Mouse (Mus musculus) liver, embryonic 12.5 days (tissue): ENCODE data around the gene Susd1. TPM values are rescaled to one million over a fixed set of nuclear protein-coding genes. Genes with fewer than 3 reads are reported as not detected.

ENCODE experiments used
- ATAC-seq: fragments of 200-750 bp; cut with Nextera tagmentation; 2 replicates; pipeline ENCODE4 v1.8.0; 2017; ENCODE audit warnings: moderate number of reproducible peaks, mild to moderate bottlenecking, moderate library complexity
- H3K27ac ChIP-seq: fragments of 300-500 bp; sonication (generic); 2 replicates; pipeline ENCODE4 v1.5.1; 2016; ENCODE audit warnings: mild to moderate bottlenecking
- H3K27me3 ChIP-seq: fragments of 300-500 bp; sonication (generic); replicated peaks from 2 replicates; pipeline ENCODE4 v1.6.1; 2016; ENCODE audit warnings: mild to moderate bottlenecking, moderate library complexity
- H3K36me3 ChIP-seq: fragments of 300-500 bp; sonication (generic); 2 replicates; pipeline ENCODE4 v1.6.1; 2016; ENCODE audit warnings: mild to moderate bottlenecking, moderate library complexity
- H3K4me1 ChIP-seq: fragments of 300-500 bp; sonication (generic); 2 replicates; pipeline ENCODE4 v1.6.1; 2016
- H3K4me2 ChIP-seq: fragments of 300-500 bp; sonication (generic); 2 replicates; pipeline ENCODE4 v1.6.1; 2016; ENCODE audit warnings: mild to moderate bottlenecking, moderate library complexity
- H3K4me3 ChIP-seq: fragments of 300-500 bp; sonication (generic); 2 replicates; pipeline ENCODE4 v1.5.1; 2016; ENCODE audit warnings: mild to moderate bottlenecking, moderate library complexity
- H3K9ac ChIP-seq: fragments of 300-500 bp; sonication (generic); 2 replicates; pipeline ENCODE4 v1.6.1; 2016; ENCODE audit warnings: mild to moderate bottlenecking, moderate library complexity
- H3K9me3 ChIP-seq: fragments of 300-500 bp; sonication (generic); replicated peaks from 2 replicates; pipeline ENCODE4 v1.6.1; 2016; ENCODE audit warnings: mild to moderate bottlenecking, moderate library complexity
- WGBS: fragments of 180-500 bp; shearing (Covaris S2); methylation state at CpG from one replicate; pipeline ENCODE4 v1.1.7; 2016; ENCODE audit not compliant: insufficient replicate concordance; 5-methylcytosine and 5-hydroxymethylcytosine counted together
- polyA plus RNA-seq: library from polyadenylated mRNA; unstranded; fragments of >200 nt; fragmentation: Nextera tagmentation; extraction: Ambion mirVana; gene quantifications from 2 replicates; pipeline ENCODE4 v1.2.1, GENCODE M21; 2016

The Susd1 gene
- polyA plus RNA-seq, 1 experiment from 2014 or later = 16.1 TPM

DNA sequence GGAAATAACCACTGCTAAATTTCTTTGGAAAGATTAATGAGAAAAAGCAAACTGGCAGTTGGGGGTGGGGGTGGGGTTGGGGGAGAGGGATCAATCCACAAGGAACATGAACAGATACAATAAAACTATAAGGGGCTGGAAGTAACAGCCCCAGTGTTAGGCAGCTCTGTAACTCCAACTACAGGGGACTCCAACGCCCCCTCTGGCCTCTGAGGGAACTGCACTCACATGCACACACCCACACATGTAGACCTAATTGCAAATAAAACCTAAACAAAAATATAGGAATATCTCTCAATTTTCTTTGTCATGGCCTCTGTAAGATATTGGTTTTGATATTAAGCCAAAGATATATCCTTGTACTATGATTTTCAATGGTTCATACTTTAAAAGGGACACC, 83.0 kb downstream of the Susd1 start:
- 25% methylated on average over 1 of the region's 1 CpGs for WGBS
- Histone ChIP-seq H3K9me3 (no peaks in the 10 kb centered on the region), H3K27me3 (no peaks in the 10 kb centered on the region), H3K4me3 (no peak overlapping the region), H3K9ac (no peak overlapping the region), H3K4me2 (no peak overlapping the region), H3K36me3 (peaks cover 76% of the 10 kb centered on the region), H3K4me1 (peaks cover 9% of the 10 kb centered on the region; the same call in 1 of the 2 replicates), H3K27ac (no peak overlapping the region)
- ATAC-seq = no peak

GRCm38 (mm10) chr4:59354666-59355065, 83.8 kb downstream of the Susd1 start:
- no peak overlapping the region for H3K9ac ChIP-seq
- no peak overlapping the region for H3K4me3 ChIP-seq
- H3K4me1 ChIP-seq = peaks cover 9% of the 10 kb centered on the region
- H3K4me2 ChIP-seq = no peak overlapping the region
- 79% methylated on average over 3 of the region's 3 CpGs for WGBS
- peaks cover 78% of the 10 kb centered on the region for H3K36me3 ChIP-seq
- H3K27me3 ChIP-seq = no peaks in the 10 kb centered on the region
- H3K9me3 ChIP-seq = no peaks in the 10 kb centered on the region
- no peak overlapping the region for H3K27ac ChIP-seq
- no peak for ATAC-seq

- Histone ChIP-seq H3K27ac (no peak overlapping the region), H3K4me3 (no peak overlapping the region), H3K36me3 (peaks cover 64% of the 10 kb centered on the region), H3K4me2 (no peak overlapping the region), H3K4me1 (peaks cover 4% of the 10 kb centered on the region; the same call in 1 of the 2 replicates), H3K27me3 (no peaks in the 10 kb centered on the region), H3K9me3 (no peaks in the 10 kb centered on the region), H3K9ac (no peak overlapping the region)
- no peak for ATAC-seq
- 81% methylated on average over 7 of the region's 7 CpGs for WGBS
These were observed 86.5 kb downstream of the Susd1 start for GRCm38 (mm10) chr4:59351938-59352337.

DNA sequence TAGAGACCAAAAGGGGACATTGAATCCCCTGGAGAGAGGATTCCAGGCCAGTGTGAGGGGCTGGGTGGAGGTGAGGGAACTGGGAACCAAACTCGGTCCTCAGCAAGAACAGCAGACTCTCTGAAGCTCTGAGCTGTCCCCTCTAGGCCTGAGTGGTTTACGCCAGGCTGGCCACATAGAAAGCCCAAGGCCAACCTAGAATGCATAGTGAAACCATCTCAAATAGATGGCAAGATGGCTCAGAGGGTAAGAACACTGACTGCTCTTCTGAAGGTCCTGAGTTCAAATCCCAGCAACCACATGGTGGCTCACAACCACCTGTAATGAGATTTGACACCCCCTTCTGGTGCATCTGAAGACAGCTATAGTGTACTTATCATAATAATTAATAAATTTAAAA, 88.1 kb downstream of the Susd1 start:
- H3K4me3 ChIP-seq = no peak overlapping the region
- H3K27ac ChIP-seq = no peak overlapping the region
- no peak for ATAC-seq
- H3K9ac ChIP-seq = no peak overlapping the region
- no peak overlapping the region for H3K4me2 ChIP-seq
- H3K36me3 ChIP-seq = peaks cover 52% of the 10 kb centered on the region
- no peaks in the 10 kb centered on the region for H3K9me3 ChIP-seq
- WGBS = 75% methylated on average over 2 of the region's 2 CpGs
- H3K4me1 ChIP-seq = peaks cover 4% of the 10 kb centered on the region; the same call in 1 of the 2 replicates
- no peaks in the 10 kb centered on the region for H3K27me3 ChIP-seq

GRCm38 (mm10) chr4:59349425-59350185, 88.8 kb downstream of the Susd1 start:
- no peak overlapping the region for H3K27ac ChIP-seq
- no peaks in the 10 kb centered on the region for H3K9me3 ChIP-seq
- 72% methylated on average over 7 of the region's 7 CpGs for WGBS
- no peaks in the 10 kb centered on the region for H3K27me3 ChIP-seq
- ATAC-seq = no peak
- H3K4me2 ChIP-seq = no peak overlapping the region
- no peak overlapping the region for H3K4me3 ChIP-seq
- H3K9ac ChIP-seq = no peak overlapping the region
- H3K36me3 ChIP-seq = peaks cover 45% of the 10 kb centered on the region
- H3K4me1 ChIP-seq = peaks cover 4% of the 10 kb centered on the region; the same call in 1 of the 2 replicates

DNA sequence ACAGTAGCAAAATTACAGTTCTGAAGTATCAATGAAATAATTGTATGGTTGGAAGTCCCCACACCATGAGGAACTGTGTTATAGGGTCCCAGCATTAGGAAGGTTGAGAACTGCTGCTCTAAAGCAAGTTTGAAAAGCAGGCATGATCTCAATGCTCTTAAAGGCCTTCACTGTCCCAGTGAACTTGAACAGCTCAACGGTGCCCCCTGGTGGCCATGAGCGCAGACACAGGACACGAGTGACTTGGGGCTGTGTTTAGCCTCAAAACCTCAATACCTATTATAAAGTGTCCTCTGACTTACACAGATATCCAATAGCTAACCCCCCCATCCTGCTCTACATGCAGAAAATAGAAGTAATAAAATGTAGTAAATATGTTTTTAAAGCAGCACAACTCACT, 97.7 kb downstream of the Susd1 start:
- Histone ChIP-seq H3K27me3 (no peaks in the 10 kb centered on the region), H3K4me1 (peaks cover 9% of the 10 kb centered on the region), H3K36me3 (peaks cover 35% of the 10 kb centered on the region), H3K27ac (no peak overlapping the region), H3K4me2 (no peak overlapping the region), H3K9me3 (no peaks in the 10 kb centered on the region), H3K4me3 (no peak overlapping the region), H3K9ac (no peak overlapping the region)
- 0% methylated on average over 3 of the region's 3 CpGs for whole genome bisulfite sequencing
- ATAC-seq = peak; percentile 69

- Histone ChIP-seq H3K4me2 (no peak overlapping the region), H3K4me3 (no peak overlapping the region), H3K27me3 (no peaks in the 10 kb centered on the region), H3K4me1 (peaks cover 9% of the 10 kb centered on the region), H3K36me3 (peaks cover 41% of the 10 kb centered on the region), H3K9ac (no peak overlapping the region), H3K9me3 (no peaks in the 10 kb centered on the region), H3K27ac (no peak overlapping the region)
- no peak for ATAC-seq
- 79% methylated on average over 5 of the region's 5 CpGs for WGBS
These were observed 98.4 kb downstream of the Susd1 start for GRCm38 (mm10) chr4:59340046-59340445.

DNA sequence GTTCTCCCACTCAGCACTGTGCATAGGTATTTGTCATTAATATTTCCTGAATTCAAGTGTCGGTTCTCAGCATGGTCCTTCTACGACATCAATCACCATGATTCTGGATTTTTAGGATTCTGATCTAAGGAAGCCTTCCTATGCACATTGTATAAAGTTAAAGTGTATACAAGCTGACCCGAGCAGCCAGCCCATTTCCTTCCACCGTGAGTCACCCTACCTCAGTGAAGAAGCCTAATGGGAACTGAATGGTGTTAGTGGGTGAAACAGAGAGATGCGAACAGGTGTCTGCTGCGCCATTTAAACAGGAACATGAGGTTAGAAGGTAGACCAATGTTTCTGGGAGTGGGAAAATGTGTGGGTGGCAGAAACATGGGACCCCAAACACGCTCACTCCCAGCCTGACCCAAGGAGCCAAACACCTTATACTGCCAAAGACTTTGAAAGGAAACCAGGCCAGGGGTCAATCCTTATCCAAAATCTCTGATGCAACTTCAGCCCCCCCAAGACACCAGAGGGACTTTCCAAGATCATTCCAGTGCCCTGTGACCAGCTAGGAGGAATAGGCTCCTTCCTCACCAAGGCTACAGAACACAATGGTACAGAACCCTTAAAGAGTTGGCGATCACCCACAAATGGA, 99.4 kb downstream of the Susd1 start:
- Histone ChIP-seq H3K9ac (no peak overlapping the region), H3K4me2 (no peak overlapping the region), H3K36me3 (peaks cover 47% of the 10 kb centered on the region), H3K4me1 (peaks cover 9% of the 10 kb centered on the region), H3K27me3 (no peaks in the 10 kb centered on the region), H3K9me3 (no peaks in the 10 kb centered on the region), H3K4me3 (no peak overlapping the region), H3K27ac (no peak overlapping the region)
- WGBS = 77% methylated on average over 8 of the region's 8 CpGs
- ATAC-seq = no peak

DNA sequence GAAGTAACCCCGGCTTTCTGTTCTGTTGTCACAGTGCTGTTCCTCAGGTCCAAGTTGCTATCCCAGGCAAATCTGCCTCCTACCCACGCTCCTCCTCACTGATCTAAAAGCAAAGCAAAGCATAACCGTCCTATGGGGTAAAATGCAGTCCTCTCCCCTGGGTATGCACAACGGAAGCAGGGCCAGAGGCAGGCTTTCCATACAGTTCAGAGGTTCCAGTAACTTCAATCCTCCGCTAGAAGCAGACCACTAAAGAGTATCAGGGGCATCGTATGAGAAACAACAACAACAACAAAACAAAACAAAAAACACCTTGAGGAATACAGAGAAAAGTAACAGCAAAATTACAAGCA, 100.9 kb downstream of the Susd1 start:
- Histone ChIP-seq H3K4me2 (no peak overlapping the region), H3K36me3 (peaks cover 56% of the 10 kb centered on the region), H3K9me3 (no peaks in the 10 kb centered on the region), H3K9ac (no peak overlapping the region), H3K4me1 (peaks cover 12% of the 10 kb centered on the region), H3K4me3 (no peak overlapping the region), H3K27ac (no peak overlapping the region), H3K27me3 (no peaks in the 10 kb centered on the region)
- no peak for ATAC-seq
- 79% methylated on average over 6 of the region's 6 CpGs for WGBS

- Histone ChIP-seq H3K4me1 (peaks cover 14% of the 10 kb centered on the region), H3K27ac (no peak overlapping the region), H3K9ac (no peak overlapping the region), H3K4me2 (no peak overlapping the region), H3K27me3 (no peaks in the 10 kb centered on the region), H3K4me3 (no peak overlapping the region), H3K36me3 (peaks cover 54% of the 10 kb centered on the region), H3K9me3 (no peaks in the 10 kb centered on the region)
- 86% methylated on average over 11 of the region's 11 CpGs for WGBS
- ATAC-seq = no peak
These were observed 101.4 kb downstream of the Susd1 start for GRCm38 (mm10) chr4:59336846-59337532.

DNA sequence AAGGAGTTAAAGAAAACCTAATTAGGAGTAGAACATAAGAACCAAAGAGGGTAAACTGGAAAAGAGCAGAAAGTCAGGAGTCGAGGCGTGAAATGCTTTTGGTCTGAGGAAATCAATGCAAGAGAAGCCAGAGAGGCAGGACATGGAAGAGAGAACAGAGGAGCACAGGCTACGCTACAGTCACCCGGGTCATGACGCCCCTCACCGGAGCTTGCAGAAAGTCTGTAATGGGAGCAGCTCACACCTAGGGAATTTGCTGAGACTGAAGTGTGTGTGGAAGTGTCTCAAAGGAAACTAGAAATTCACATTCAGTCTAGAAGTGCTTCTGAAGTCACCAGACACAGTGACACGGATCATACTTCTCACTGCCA, 102.0 kb downstream of the Susd1 start:
- no peaks in the 10 kb centered on the region for H3K27me3 ChIP-seq
- ATAC-seq = no peak
- WGBS = 82% methylated on average over 7 of the region's 7 CpGs

More for the DNA sequence above, 102.0 kb downstream of the Susd1 start:
- H3K4me2 ChIP-seq = no peak overlapping the region
- H3K9ac ChIP-seq = no peak overlapping the region
- peaks cover 19% of the 10 kb centered on the region for H3K4me1 ChIP-seq
- H3K9me3 ChIP-seq = no peaks in the 10 kb centered on the region
- no peak overlapping the region for H3K4me3 ChIP-seq
- H3K36me3 ChIP-seq = peaks cover 54% of the 10 kb centered on the region
- no peak overlapping the region for H3K27ac ChIP-seq
